Mouse (Mus musculus) midbrain, embryonic 14.5 days (tissue): Measurements from ENCODE around the gene Hmox1. TPM values are rescaled to one million over a fixed set of nuclear protein-coding genes. Genes with fewer than 3 reads are reported as not detected.

Experiments used
- ATAC-seq: fragments of 200-750 bp; cut with Nextera tagmentation; 2 replicates; pipeline ENCODE4 v1.8.0; 2017; ENCODE audit warnings: moderate number of reproducible peaks, moderate library complexity; ENCODE audit not compliant: low FRiP score, low TSS enrichment
- DNase-seq: peaks from one replicate; pipeline ENCODE4 v3.0.0-alpha.2; 2015
- H3K27ac ChIP-seq: fragments of 300-500 bp; sonication (generic); replicated peaks from 2 replicates; pipeline ENCODE4 v1.5.1; 2014; ENCODE audit warnings: mild to moderate bottlenecking, low read depth, low read length, moderate library complexity
- H3K27me3 ChIP-seq: fragments of 300-500 bp; sonication (generic); 2 replicates; pipeline ENCODE4 v1.6.1; 2014; ENCODE audit warnings: low read length, control low read depth, mixed read lengths; ENCODE audit not compliant: control insufficient read depth, insufficient read depth
- H3K36me3 ChIP-seq: fragments of 300-500 bp; sonication (generic); 2 replicates; pipeline ENCODE4 v1.6.1; 2014; ENCODE audit warnings: low read length, control low read depth; ENCODE audit not compliant: control insufficient read depth, insufficient read depth
- H3K4me1 ChIP-seq: fragments of 300-500 bp; sonication (generic); 2 replicates; pipeline ENCODE4 v1.6.1; 2014; ENCODE audit warnings: mild to moderate bottlenecking, antibody characterized with exemption, low read length, control low read depth; ENCODE audit not compliant: control insufficient read depth, insufficient read depth
- H3K4me2 ChIP-seq: fragments of 300-500 bp; sonication (generic); 2 replicates; pipeline ENCODE4 v1.6.1; 2014; ENCODE audit warnings: mild to moderate bottlenecking, low read length, moderate library complexity
- H3K4me3 ChIP-seq: fragments of 300-500 bp; sonication (generic); replicated peaks from 2 replicates; pipeline ENCODE4 v1.5.1; 2014; ENCODE audit warnings: low read depth, low read length
- H3K9ac ChIP-seq: fragments of 300-500 bp; sonication (generic); replicated peaks from 2 replicates; pipeline ENCODE4 v1.6.1; 2014; ENCODE audit warnings: mild to moderate bottlenecking, low read length, moderate library complexity
- H3K9me3 ChIP-seq: fragments of 300-500 bp; sonication (generic); 2 replicates; pipeline ENCODE4 v1.6.1; 2016; ENCODE audit warnings: low read length, control low read depth, mixed read lengths; ENCODE audit not compliant: control insufficient read depth
- WGBS: fragments of 180-500 bp; shearing (Covaris S2); extraction: QIAGEN DNeasy Blood & Tissue Kit; methylation state at CpG from one replicate; pipeline ENCODE4 v1.1.7; 2014; 5-methylcytosine and 5-hydroxymethylcytosine counted together
- polyA plus RNA-seq: library from polyadenylated mRNA; unstranded; fragments of >200 nt; fragmentation: Nextera tagmentation; extraction: Ambion mirVana; gene quantifications from 2 replicates; pipeline ENCODE4 v1.2.1, GENCODE M21; 2014

The Hmox1 gene
- polyA plus RNA-seq, 1 experiment from 2014 or later = 5.8 TPM

- WGBS = 79% methylated on average over 6 of the region's 6 CpGs
- no peak overlapping the region for H3K9ac ChIP-seq
- no peak overlapping the region for H3K27ac ChIP-seq
- ATAC-seq = no peak
- 0 out of 2 replicates have a peak, but pooled peaks cover 3% of the 10 kb centered on the region for H3K36me3 ChIP-seq
- no peaks in the 10 kb centered on the region for H3K27me3 ChIP-seq
- H3K4me3 ChIP-seq = no peak overlapping the region
- DNase-seq = no peak
- no peaks in the 10 kb centered on the region for H3K9me3 ChIP-seq
- no peak overlapping the region for H3K4me2 ChIP-seq
- no peaks in the 10 kb centered on the region for H3K4me1 ChIP-seq
Measured at GRCm38 (mm10) chr8:75067287-75067686, 26.1 kb upstream of the Hmox1 start.

- WGBS = 84% methylated on average over 1 of the region's 1 CpGs
- no peak overlapping the region for H3K4me2 ChIP-seq
- no peaks in the 10 kb centered on the region for H3K27me3 ChIP-seq
- no peaks in the 10 kb centered on the region for H3K4me1 ChIP-seq
- H3K27ac ChIP-seq = no peak overlapping the region
- DNase-seq (no peak), ATAC-seq (no peak)
- H3K4me3 ChIP-seq = no peak overlapping the region
- 0 out of 2 replicates have a peak, but pooled peaks cover 3% of the 10 kb centered on the region for H3K36me3 ChIP-seq
- no peak overlapping the region for H3K9ac ChIP-seq
- H3K9me3 ChIP-seq = no peaks in the 10 kb centered on the region
Measured at GRCm38 (mm10) chr8:75070297-75070696, 23.1 kb upstream of the Hmox1 start.

GRCm38 (mm10) chr8:75071627-75072346 is 21.6 kb upstream of the Hmox1 start:
- Histone ChIP-seq H3K27me3 (no peaks in the 10 kb centered on the region), H3K4me1 (no peaks in the 10 kb centered on the region), H3K27ac (no peak overlapping the region), H3K9me3 (no peaks in the 10 kb centered on the region), H3K36me3 (no peaks in the 10 kb centered on the region), H3K4me2 (no peak overlapping the region), H3K4me3 (no peak overlapping the region), H3K9ac (no peak overlapping the region)
- DNase-seq (peak; percentile 92), ATAC-seq (peak; percentile 70)
- WGBS = 27% methylated on average over 4 of the region's 4 CpGs

GRCm38 (mm10) chr8:75074876-75075275 is 18.5 kb upstream of the Hmox1 start:
- no peak for ATAC-seq
- WGBS = 100% methylated on average over 1 of the region's 1 CpGs
- Histone ChIP-seq H3K4me1 (no peaks in the 10 kb centered on the region), H3K4me2 (no peak overlapping the region), H3K36me3 (no peaks in the 10 kb centered on the region), H3K9ac (no peak overlapping the region), H3K27ac (no peak overlapping the region), H3K9me3 (no peaks in the 10 kb centered on the region), H3K27me3 (no peaks in the 10 kb centered on the region), H3K4me3 (no peak overlapping the region)
- no peak for DNase-seq

- ATAC-seq = no peak
- H3K9ac ChIP-seq = no peak overlapping the region
- no peak overlapping the region for H3K4me2 ChIP-seq
- WGBS = 78% methylated on average over 1 of the region's 1 CpGs
- no peaks in the 10 kb centered on the region for H3K9me3 ChIP-seq
- H3K36me3 ChIP-seq = no peaks in the 10 kb centered on the region
- no peaks in the 10 kb centered on the region for H3K4me1 ChIP-seq
- DNase-seq = no peak
- no peak overlapping the region for H3K4me3 ChIP-seq
- no peaks in the 10 kb centered on the region for H3K27me3 ChIP-seq
- H3K27ac ChIP-seq = no peak overlapping the region
Measured at GRCm38 (mm10) chr8:75078215-75078614, 15.2 kb upstream of the Hmox1 start.

GRCm38 (mm10) chr8:75078851-75079250 is 14.6 kb upstream of the Hmox1 start:
- ATAC-seq (no peak), DNase-seq (no peak)
- H3K9me3 ChIP-seq = no peaks in the 10 kb centered on the region
- H3K4me2 ChIP-seq = no peak overlapping the region
- no peak overlapping the region for H3K4me3 ChIP-seq
- H3K9ac ChIP-seq = no peak overlapping the region
- 97% methylated on average over 9 of the region's 9 CpGs for WGBS
- no peaks in the 10 kb centered on the region for H3K27me3 ChIP-seq
- no peaks in the 10 kb centered on the region for H3K36me3 ChIP-seq
- no peaks in the 10 kb centered on the region for H3K4me1 ChIP-seq
- no peak overlapping the region for H3K27ac ChIP-seq

- no peak overlapping the region for H3K4me3 ChIP-seq
- no peaks in the 10 kb centered on the region for H3K9me3 ChIP-seq
- 87% methylated on average over 9 of the region's 9 CpGs for WGBS
- DNase-seq (no peak), ATAC-seq (no peak)
- no peak overlapping the region for H3K4me2 ChIP-seq
- H3K27me3 ChIP-seq = no peaks in the 10 kb centered on the region
- no peak overlapping the region for H3K9ac ChIP-seq
- no peaks in the 10 kb centered on the region for H3K36me3 ChIP-seq
- H3K4me1 ChIP-seq = no peaks in the 10 kb centered on the region
- no peak overlapping the region for H3K27ac ChIP-seq
Measured at GRCm38 (mm10) chr8:75081364-75082040, 11.9 kb upstream of the Hmox1 start.

- Histone ChIP-seq H3K4me1 (no peaks in the 10 kb centered on the region), H3K9me3 (no peaks in the 10 kb centered on the region), H3K4me3 (no peak overlapping the region), H3K4me2 (no peak overlapping the region), H3K36me3 (no peaks in the 10 kb centered on the region), H3K27ac (no peak overlapping the region), H3K27me3 (no peaks in the 10 kb centered on the region), H3K9ac (no peak overlapping the region)
- ATAC-seq = no peak
- no peak for DNase-seq
- WGBS = 90% methylated on average over 6 of the region's 6 CpGs
Measured at GRCm38 (mm10) chr8:75082181-75082805, 11.1 kb upstream of the Hmox1 start.
